Mouse (Mus musculus): ENCODE measurements at regions not wholly inside any gene's neighbourhood (a gene's known extent, or its start where the extent isn't known, plus 50 kb on each side); places are given as distances from the start of the nearest gene placed in this dataset.

DNA sequence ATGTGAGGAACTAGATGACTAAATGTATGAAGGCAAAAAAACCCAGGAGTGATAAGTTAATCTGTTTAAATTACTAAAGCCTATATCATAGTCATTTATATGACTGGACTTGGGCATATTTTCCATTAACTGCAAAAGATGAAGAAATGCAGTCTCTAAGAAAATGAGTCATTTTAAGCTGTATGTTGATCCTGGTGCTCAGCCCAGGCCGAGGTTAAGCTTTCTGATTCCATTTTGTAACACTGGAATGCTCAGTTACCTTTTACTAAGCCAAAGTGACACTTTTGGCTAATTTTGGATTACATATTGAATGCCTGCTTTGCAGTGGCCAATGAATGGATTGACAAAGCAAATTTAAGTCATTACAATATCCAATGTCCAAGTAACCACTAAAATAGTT, 507.3 kb downstream of the Slc22a22 start:
- TF ChIP-seq CTCF (IDR thresholded peaks at IDR 0.05; ENCODE audit: low read depth) (no peak), EP300 (optimal IDR thresholded peaks at IDR 0.05) (no peak)

Measured in stomach, postnatal 0 days (tissue).